Mouse (Mus musculus) E14TG2a.4 (cell line): ENCODE results near the gene Ablim1.

Experiments used
- H3K27me3 ChIP-seq: 2 replicates; pipeline ENCODE4 v1.6.1; 2014; ENCODE audit warnings: low read length, control low read depth; ENCODE audit not compliant: insufficient read depth
- H3K36me3 ChIP-seq: 2 replicates; pipeline ENCODE4 v1.6.1; 2014; ENCODE audit warnings: low read length, control low read depth; ENCODE audit not compliant: insufficient read depth
- H3K4me1 ChIP-seq: replicated peaks from 2 replicates; pipeline ENCODE4 v1.6.1; 2014; ENCODE audit warnings: low read depth, low read length, control low read depth
- H3K4me3 ChIP-seq: replicated peaks from 2 replicates; pipeline ENCODE4 v1.5.1; 2014; ENCODE audit warnings: mild to moderate bottlenecking, low read length
- H3K9me3 ChIP-seq: 2 replicates; pipeline ENCODE4 v1.6.1; 2014; ENCODE audit warnings: low read length, control low read depth
- CTCF ChIP-seq: conservative IDR thresholded peaks from 2 replicates; pipeline ENCODE4 v1.5.1; 2014; ENCODE audit warnings: low read length
- NANOG ChIP-seq: IDR thresholded peaks from 2 replicates; pipeline ENCODE4 v1.6.1; 2014; ENCODE audit warnings: borderline replicate concordance, low read length, mixed read lengths
- POU5F1 ChIP-seq: IDR thresholded peaks from 2 replicates; pipeline ENCODE4 v1.6.1; 2014; ENCODE audit warnings: low read length, borderline replicate concordance

Ablim1 gene

GRCm38 (mm10) chr19:57117751-57118150, 197.0 kb downstream of the Ablim1 start:
- Histone ChIP-seq H3K4me1 (peaks cover 34% of the 10 kb centered on the region), H3K36me3 (no peaks in the 10 kb centered on the region)
- TF ChIP-seq CTCF (no peak), POU5F1 (no peak), NANOG (no peak)

DNA sequence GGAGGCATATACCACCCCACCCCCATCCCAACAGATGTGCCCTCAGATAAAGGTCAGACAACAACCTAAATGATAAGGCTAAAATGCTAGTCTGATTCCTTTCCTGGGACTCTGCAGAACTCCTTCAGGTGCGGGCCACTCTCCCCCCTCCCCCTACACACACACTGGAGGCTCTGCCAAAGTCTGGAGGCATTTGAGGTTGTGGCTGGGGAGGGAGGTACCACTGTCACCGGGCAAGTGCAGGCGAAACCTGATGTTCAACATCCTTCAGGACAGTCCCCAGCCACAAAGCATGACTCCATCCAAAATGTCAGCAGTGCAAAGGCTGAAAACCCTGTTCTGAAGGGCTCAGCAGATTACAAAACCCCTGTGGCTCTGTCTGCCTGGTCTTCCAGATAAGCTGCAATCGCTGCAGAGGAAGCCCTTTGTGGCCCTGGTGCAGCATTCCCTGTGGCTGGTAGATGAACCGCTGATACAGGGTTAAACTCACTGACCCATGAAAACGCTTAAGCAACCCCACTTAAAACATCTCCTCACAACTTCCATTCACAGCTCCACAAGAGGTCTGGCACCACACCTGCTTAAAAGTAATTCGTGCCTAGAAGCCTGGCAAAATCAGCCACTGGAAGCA, 197.7 kb downstream of the Ablim1 start:
- H3K4me1 ChIP-seq, result peaks cover 28% of the 10 kb centered on the region
- no peak overlapping the region for H3K4me3 ChIP-seq
- no peaks in the 10 kb centered on the region for H3K27me3 ChIP-seq
- no peak for TF ChIP-seq CTCF
- no peak for TF ChIP-seq NANOG
- no peak for TF ChIP-seq POU5F1
- H3K36me3 ChIP-seq, result no peaks in the 10 kb centered on the region
- H3K9me3 ChIP-seq, result peaks cover 12% of the 10 kb centered on the region

More at GRCm38 (mm10) chr19:57117751-57118150, 197.0 kb downstream of the Ablim1 start:
- Histone ChIP-seq H3K4me3 (no peak overlapping the region), H3K9me3 (peaks cover 12% of the 10 kb centered on the region), H3K27me3 (no peaks in the 10 kb centered on the region)

GRCm38 (mm10) chr19:57115670-57116069, 199.0 kb downstream of the Ablim1 start:
- H3K9me3 ChIP-seq, result peaks cover 12% of the 10 kb centered on the region
- no peak for TF ChIP-seq NANOG
- TF ChIP-seq CTCF, result no peak
- TF ChIP-seq POU5F1, result no peak
- H3K4me1 ChIP-seq, result peaks cover 28% of the 10 kb centered on the region
- H3K27me3 ChIP-seq, result no peaks in the 10 kb centered on the region
- no peak overlapping the region for H3K4me3 ChIP-seq
- no peaks in the 10 kb centered on the region for H3K36me3 ChIP-seq

- peaks cover 12% of the 10 kb centered on the region for H3K9me3 ChIP-seq
- H3K27me3 ChIP-seq, result no peaks in the 10 kb centered on the region
- H3K4me3 ChIP-seq, result no peak overlapping the region
- H3K4me1 ChIP-seq, result peaks cover 28% of the 10 kb centered on the region
- H3K36me3 ChIP-seq, result no peaks in the 10 kb centered on the region
- no peak for TF ChIP-seq NANOG
Observed at GRCm38 (mm10) chr19:57114951-57115350, 199.8 kb downstream of the Ablim1 start.

DNA sequence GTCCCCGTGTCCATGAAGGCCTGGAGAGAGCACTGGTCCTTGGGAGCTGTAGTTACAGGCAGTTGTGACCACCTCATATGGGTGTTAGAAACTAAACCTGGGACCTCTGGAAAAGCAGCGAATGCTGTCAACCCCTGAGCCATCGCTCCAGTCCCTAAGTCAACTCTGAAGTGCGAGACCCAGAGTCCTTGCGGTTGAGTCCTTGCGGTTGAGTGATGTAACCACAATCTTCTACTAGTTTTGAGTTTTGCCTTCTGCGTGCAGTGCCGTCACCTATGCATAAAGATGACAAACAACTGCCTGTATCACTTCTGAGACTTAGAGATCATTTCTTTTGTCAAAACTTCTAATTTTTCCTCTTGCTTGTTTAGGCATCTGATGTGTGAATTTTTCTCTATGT, 200.7 kb downstream of the Ablim1 start:
- TF ChIP-seq POU5F1 (no peak), CTCF (no peak), NANOG (no peak)
- Histone ChIP-seq H3K36me3 (no peaks in the 10 kb centered on the region), H3K4me3 (no peak overlapping the region), H3K27me3 (no peaks in the 10 kb centered on the region), H3K9me3 (peaks cover 12% of the 10 kb centered on the region), H3K4me1 (peaks cover 25% of the 10 kb centered on the region)

GRCm38 (mm10) chr19:57112816-57113406, 201.8 kb downstream of the Ablim1 start:
- TF ChIP-seq NANOG (no peak), CTCF (no peak), POU5F1 (no peak)
- peaks cover 12% of the 10 kb centered on the region for H3K9me3 ChIP-seq
- no peaks in the 10 kb centered on the region for H3K36me3 ChIP-seq
- H3K4me1 ChIP-seq, result peaks cover 17% of the 10 kb centered on the region
- H3K27me3 ChIP-seq, result no peaks in the 10 kb centered on the region
- H3K4me3 ChIP-seq, result no peak overlapping the region

DNA sequence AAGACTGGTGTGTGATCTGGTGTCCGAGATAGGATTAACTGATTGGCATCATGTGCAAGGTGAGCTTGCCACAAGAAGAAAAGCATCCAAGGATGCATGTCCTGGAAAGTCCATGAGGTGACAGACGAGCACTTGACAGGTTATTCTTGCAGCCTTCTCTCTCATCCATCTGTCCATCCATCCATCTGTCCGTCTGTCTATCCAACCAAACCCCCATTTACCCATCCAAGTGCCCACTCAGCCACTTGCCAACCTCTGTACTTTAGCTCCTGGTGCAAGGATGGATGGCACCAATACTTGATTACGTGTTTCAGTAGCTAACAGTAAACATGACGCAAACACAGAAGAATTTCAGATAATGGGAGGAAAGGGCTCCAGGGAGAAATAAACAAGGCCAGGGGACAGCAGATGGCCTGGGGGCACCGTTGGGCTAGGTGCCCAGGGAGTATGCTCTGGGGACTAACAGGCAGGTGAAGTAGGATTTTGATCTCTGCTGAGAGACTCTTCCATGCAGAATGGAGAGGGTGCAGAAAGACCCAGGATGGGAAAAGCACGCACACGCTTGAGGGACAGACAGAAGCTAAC, 202.4 kb downstream of the Ablim1 start:
- Histone ChIP-seq H3K36me3 (no peaks in the 10 kb centered on the region), H3K4me3 (no peak overlapping the region), H3K27me3 (no peaks in the 10 kb centered on the region), H3K9me3 (peaks cover 12% of the 10 kb centered on the region), H3K4me1 (peaks cover 17% of the 10 kb centered on the region)
- TF ChIP-seq CTCF, result no peak
- TF ChIP-seq NANOG, result no peak
- no peak for TF ChIP-seq POU5F1

DNA sequence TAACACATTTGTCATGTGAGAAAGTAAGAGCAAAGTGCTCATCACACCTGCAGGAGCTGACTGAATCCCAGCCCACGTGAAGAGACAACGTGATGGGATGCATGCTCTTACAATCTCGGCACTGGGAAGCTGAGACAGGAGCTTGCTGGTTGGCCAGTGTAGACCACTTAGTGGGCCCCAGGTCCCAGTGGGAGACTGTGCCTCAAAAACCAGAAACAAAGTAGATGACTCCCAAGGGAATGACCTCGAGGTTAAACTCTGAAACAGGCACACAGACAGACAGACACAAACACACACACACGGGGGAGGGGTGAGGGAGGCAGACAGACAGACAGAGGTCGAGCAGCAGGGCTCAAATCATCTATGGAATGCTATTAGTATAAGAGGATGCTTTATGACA, 203.4 kb downstream of the Ablim1 start:
- TF ChIP-seq NANOG (no peak), POU5F1 (no peak), CTCF (no peak)
- H3K36me3 ChIP-seq, result no peaks in the 10 kb centered on the region
- no peaks in the 10 kb centered on the region for H3K27me3 ChIP-seq
- no peak overlapping the region for H3K4me3 ChIP-seq
- peaks cover 7% of the 10 kb centered on the region for H3K4me1 ChIP-seq
- H3K9me3 ChIP-seq, result peaks cover 12% of the 10 kb centered on the region

DNA sequence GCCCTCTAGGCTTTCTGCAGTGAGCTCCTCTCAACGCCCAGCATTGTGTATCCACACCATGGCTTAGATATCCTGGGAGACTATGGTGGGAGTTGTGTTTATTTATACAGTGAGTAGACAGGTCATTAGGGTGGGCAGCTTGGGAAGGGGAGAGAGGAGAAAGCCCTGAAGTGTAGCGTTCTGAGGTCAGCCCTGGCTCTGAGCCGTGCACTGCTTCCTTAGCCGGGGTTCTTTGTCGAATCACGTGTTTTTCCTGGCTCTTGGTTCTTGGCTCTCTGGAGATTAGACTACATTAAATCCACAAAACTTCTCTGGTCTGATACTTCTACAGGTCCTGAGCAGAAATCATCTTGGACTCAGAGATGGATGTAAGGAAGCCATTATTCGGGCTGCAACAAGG, 205.1 kb downstream of the Ablim1 start:
- no peaks in the 10 kb centered on the region for H3K36me3 ChIP-seq
- H3K27me3 ChIP-seq, result no peaks in the 10 kb centered on the region
- H3K4me3 ChIP-seq, result no peak overlapping the region
- peaks cover under 1% of the 10 kb centered on the region; the same call in 1 of the 2 replicates for H3K9me3 ChIP-seq
- H3K4me1 ChIP-seq, result no peaks in the 10 kb centered on the region
- TF ChIP-seq NANOG (no peak), POU5F1 (no peak), CTCF (no peak)
